Mouse (Mus musculus): ENCODE measurements around the gene Gm973. TPM values are rescaled to one million over a fixed set of nuclear protein-coding genes. Genes with fewer than 3 reads are reported as not detected.

Gm973 gene
- polyA plus RNA-seq, 2 experiments from 2014 or later: not detected

Other genes with a start within 250 kb of the Gm973 start
- not detected for gene Fzd7, start 33.8 kb upstream of the Gm973 start, polyA plus RNA-seq (2017; shearing (Covaris generic))
- gene Sumo1, start 154.6 kb downstream of the Gm973 start, polyA plus RNA-seq (2017; shearing (Covaris generic)): 100 to 1,000 TPM; 504 to 528 TPM
- 100 to 1,000 TPM; 192 to 195 TPM for gene Nop58, start 168.7 kb downstream of the Gm973 start, polyA plus RNA-seq (2017; shearing (Covaris generic))
- 1 to 10 TPM; 2.3 to 2.4 TPM for gene Bmpr2, start 247.1 kb downstream of the Gm973 start, polyA plus RNA-seq (2017; shearing (Covaris generic))